Mouse (Mus musculus): ENCODE measurements around the gene Spred2.

GRCm38 (mm10) chr11:19984029-19984428 is 59.9 kb downstream of the Spred2 start:
- TF ChIP-seq CTCF (IDR thresholded peaks at IDR 0.05; ENCODE audit: low read depth) (no peak), EP300 (IDR thresholded peaks at IDR 0.05; ENCODE audit: low read depth) (no peak)
